Mouse (Mus musculus): Measurements from ENCODE around the gene Fam135a.

Gene Fam135a

GRCm38 (mm10) chr1:24068830-24069229 lies 31.3 kb downstream of the Fam135a start:
- no peak for DNase-seq (ENCODE audit: low read depth, low spot score)

GRCm38 (mm10) chr1:24066706-24067105 lies 33.4 kb downstream of the Fam135a start:
- DNase-seq (ENCODE audit: low read depth, low spot score) = no peak

GRCm38 (mm10) chr1:24055706-24056105 lies 44.4 kb downstream of the Fam135a start:
- no peak for DNase-seq (ENCODE audit: low read depth, low spot score)

- DNase-seq (ENCODE audit: low read depth, low spot score) = no peak
Measured at GRCm38 (mm10) chr1:24046730-24047510, 53.2 kb downstream of the Fam135a start.

GRCm38 (mm10) chr1:24045627-24046026 lies 54.5 kb downstream of the Fam135a start:
- no peak for DNase-seq (ENCODE audit: low read depth, low spot score)

- DNase-seq (ENCODE audit: low read depth, low spot score) = peak; percentile 41
Measured at GRCm38 (mm10) chr1:24043007-24043406, 57.1 kb downstream of the Fam135a start.

- no peak for DNase-seq (ENCODE audit: low read depth, low spot score)
Measured at GRCm38 (mm10) chr1:24033759-24034423, 66.2 kb downstream of the Fam135a start.

GRCm38 (mm10) chr1:24010821-24011220 lies 89.3 kb downstream of the Fam135a start:
- no peak for DNase-seq (ENCODE audit: low read depth, low spot score)

GRCm38 (mm10) chr1:24010016-24010415 lies 90.1 kb downstream of the Fam135a start:
- no peak for DNase-seq (ENCODE audit: low read depth, low spot score)

- DNase-seq (ENCODE audit: low read depth, low spot score) = no peak
Measured at GRCm38 (mm10) chr1:24007621-24008020, 92.5 kb downstream of the Fam135a start.

- peak; percentile 93 for DNase-seq (ENCODE audit: low read depth, low spot score)
Measured at GRCm38 (mm10) chr1:24005070-24005804, 94.9 kb downstream of the Fam135a start, which contains the start of gene Sdhaf4. Gene Sdhaf4, minus strand, starts transcription at chr1:24005656.

- DNase-seq (ENCODE audit: low read depth, low spot score) = no peak
Measured at GRCm38 (mm10) chr1:23999318-23999717, 100.8 kb downstream of the Fam135a start.

GRCm38 (mm10) chr1:23998866-23999265 lies 101.3 kb downstream of the Fam135a start:
- DNase-seq (ENCODE audit: low read depth, low spot score) = no peak

GRCm38 (mm10) chr1:23998120-23998810 lies 101.9 kb downstream of the Fam135a start:
- DNase-seq (ENCODE audit: low read depth, low spot score) = no peak

GRCm38 (mm10) chr1:23997493-23997892 lies 102.6 kb downstream of the Fam135a start:
- DNase-seq (ENCODE audit: low read depth, low spot score) = no peak

GRCm38 (mm10) chr1:23995420-23995819 lies 104.7 kb downstream of the Fam135a start:
- DNase-seq (ENCODE audit: low read depth, low spot score) = peak; percentile 56

- DNase-seq (ENCODE audit: low read depth, low spot score) = no peak
Measured at GRCm38 (mm10) chr1:23983118-23983517, 117.0 kb downstream of the Fam135a start.

- DNase-seq (ENCODE audit: low read depth, low spot score) = no peak
Measured at GRCm38 (mm10) chr1:23978281-23978680, 121.9 kb downstream of the Fam135a start.

GRCm38 (mm10) chr1:23971159-23971558 lies 129.0 kb downstream of the Fam135a start:
- DNase-seq (ENCODE audit: low read depth, low spot score) = peak; percentile 55

- peak; percentile 50 for DNase-seq (ENCODE audit: low read depth, low spot score)
Measured at GRCm38 (mm10) chr1:23968027-23968725, 132.0 kb downstream of the Fam135a start.

- no peak for DNase-seq (ENCODE audit: low read depth, low spot score)
Measured at GRCm38 (mm10) chr1:23966226-23966625, 133.9 kb downstream of the Fam135a start.
